Comparison of ENCODE assay signal across 20 mouse cellular contexts in the genomic region with DNA sequence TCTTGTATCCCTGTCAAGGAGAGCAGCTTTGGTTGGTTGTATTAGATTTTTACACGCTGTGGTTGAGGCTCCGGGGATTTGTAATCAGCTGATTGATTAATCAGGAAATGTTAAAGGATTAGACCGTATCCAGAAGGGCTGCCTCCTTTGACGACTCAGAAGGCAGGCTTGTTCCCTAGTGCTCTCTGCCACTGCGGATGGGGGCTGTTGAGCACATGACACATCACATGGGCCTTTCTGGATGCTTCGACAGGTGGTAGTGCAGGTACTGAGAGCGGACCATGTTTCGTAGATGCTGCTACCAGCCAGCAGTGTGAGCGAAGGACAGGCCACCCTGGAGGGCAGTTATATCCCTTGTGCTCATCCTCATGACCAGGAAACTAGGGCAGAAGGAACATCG. TPM values are rescaled to one million over a fixed set of nuclear protein-coding genes. Genes with fewer than 3 reads are reported as not detected.
A peak's percentile ranks its signal among the peaks of the same experiment; 100 is the strongest.
DNase-seq lines count a peak whose midpoint lies in the region; ATAC-seq lines count a peak whose summit lies in the region.
"Had no signal": no experiment of that assay in that cellular context is flagged by ENCODE, and none has a peak within 500 bp of the region (broad histone marks: within the 10 kb centered on the region; RNA-seq: fewer than 3 reads in every experiment).

No protein-coding gene starts in this region.

- DNase-seq in kidney, postnatal 25 days: no peak
- DNase-seq in retina, postnatal 1 day: peak; percentile 32
- DNase-seq in retina, embryonic 14.5 days (ENCODE audit: low spot score): no peak
- no peak for DNase-seq in ovary, postnatal 14 days (ENCODE audit: low spot score)
- no peak for DNase-seq in heart, adult 18-20 months
- DNase-seq: adrenal gland, adult 8-10 months; cerebellum, adult 18-20 months; cerebellum, postnatal 14 days; gastrocnemius, postnatal 25 days; heart, adult 2 months; heart, postnatal 4 days; kidney, adult 9 months; left cerebral cortex, postnatal 4 days; liver, postnatal 0 days; thymus, adult 18-20 months; thymus, postnatal 36 days had no signal

- peaks cover 54% of the 10 kb centered on the region for H3K4me1 ChIP-seq in kidney, embryonic 15.5 days
- H3K4me1 ChIP-seq in limb, embryonic 15.5 days: peaks cover 47% of the 10 kb centered on the region

- H3K36me3 ChIP-seq in kidney, embryonic 15.5 days: no peaks in the 10 kb centered on the region
- no peaks in the 10 kb centered on the region for H3K36me3 ChIP-seq in limb, embryonic 15.5 days
- H3K36me3 ChIP-seq: intestine, embryonic 15.5 days had no signal

- ATAC-seq in kidney, embryonic 15.5 days (replicated peaks; ENCODE audit: low FRiP score): peak; percentile 24; the same call in 1 of the 2 replicates
- no peak for ATAC-seq in limb, embryonic 15.5 days (ENCODE audit: insufficient number of reproducible peaks, low FRiP score, low TSS enrichment, low read depth)
- ATAC-seq: activated CD4-positive, CD25-positive, alpha-beta regulatory T cell, adult 4 months had no signal

- H3K4me3 ChIP-seq in kidney, embryonic 15.5 days (replicated peaks): no peak overlapping the region
- H3K4me3 ChIP-seq in limb, embryonic 15.5 days: no peak overlapping the region
- H3K4me3 ChIP-seq: heart, adult 2 months; intestine, embryonic 15.5 days had no signal

- H3K27me3 ChIP-seq in kidney, embryonic 15.5 days: no peaks in the 10 kb centered on the region
- no peaks in the 10 kb centered on the region for H3K27me3 ChIP-seq in limb, embryonic 15.5 days
- H3K27me3 ChIP-seq: intestine, embryonic 15.5 days had no signal

- peak overlapping the region; percentile 52; the same call in 1 of the 2 replicates for H3K27ac ChIP-seq in kidney, embryonic 15.5 days
- 0 out of 2 replicates have a peak overlapping the region, but pooled peaks have one; percentile 2 for H3K27ac ChIP-seq in limb, embryonic 15.5 days
- H3K27ac ChIP-seq: heart, adult 2 months; intestine, embryonic 15.5 days had no signal

- WGBS in kidney, embryonic 15.5 days: 56% methylated on average over 10 of the region's 10 CpGs
- WGBS in limb, embryonic 15.5 days: 78% methylated on average over 10 of the region's 10 CpGs

- no peaks in the 10 kb centered on the region for H3K9me3 ChIP-seq in kidney, embryonic 15.5 days (replicated peaks)
- no peaks in the 10 kb centered on the region for H3K9me3 ChIP-seq in limb, embryonic 15.5 days
- H3K9me3 ChIP-seq: intestine, embryonic 15.5 days had no signal

- H3K4me2 ChIP-seq in kidney, embryonic 15.5 days: no peak overlapping the region
- no peak overlapping the region for H3K4me2 ChIP-seq in limb, embryonic 15.5 days
- H3K4me2 ChIP-seq: intestine, embryonic 15.5 days had no signal

- H3K9ac ChIP-seq in kidney, embryonic 15.5 days: no peak overlapping the region
- H3K9ac ChIP-seq in limb, embryonic 15.5 days: no peak overlapping the region
- H3K9ac ChIP-seq: intestine, embryonic 15.5 days; liver, postnatal 0 days had no signal

RNA-seq across cellular contexts. Expression of gene Igf1r, which starts 33.6 kb away (rescaled TPM):
- polyA plus RNA-seq in kidney, embryonic 15.5 days (2015; fragmentation: Nextera tagmentation; extraction: Ambion mirVana): 25.9 and 26.9 TPM in 2 replicates
- 22.1 and 26.3 TPM in 2 replicates for polyA plus RNA-seq in limb, embryonic 15.5 days (2015; fragmentation: Nextera tagmentation; extraction: Ambion mirVana)
- 10 to 100 TPM; 10.1 to 15.5 TPM for total RNA-seq in heart, adult 18-20 months (2021)
